Mouse (Mus musculus) neural tube, embryonic 12.5 days (tissue): ENCODE measurements at regions not wholly inside any gene's neighbourhood (a gene's known extent, or its start where the extent isn't known, plus 50 kb on each side); places are given as distances from the start of the nearest gene placed in this dataset.

Source experiments
- ATAC-seq: fragments of 200-750 bp; cut with Nextera tagmentation; 2 replicates; pipeline ENCODE4 v1.8.0; 2017; ENCODE audit warnings: low read depth, mild to moderate bottlenecking, moderate TSS enrichment, moderate library complexity; ENCODE audit not compliant: low FRiP score
- H3K27ac ChIP-seq: fragments of 300-500 bp; sonication (generic); 2 replicates; pipeline ENCODE4 v1.5.1; 2016
- H3K27me3 ChIP-seq: fragments of 300-500 bp; sonication (generic); replicated peaks from 2 replicates; pipeline ENCODE4 v1.6.1; 2016; ENCODE audit warnings: mild to moderate bottlenecking
- H3K36me3 ChIP-seq: fragments of 300-500 bp; sonication (generic); 2 replicates; pipeline ENCODE4 v1.6.1; 2016; ENCODE audit warnings: mild to moderate bottlenecking
- H3K4me1 ChIP-seq: fragments of 300-500 bp; sonication (generic); 2 replicates; pipeline ENCODE4 v1.6.1; 2016
- H3K4me2 ChIP-seq: fragments of 300-500 bp; sonication (generic); replicated peaks from 2 replicates; pipeline ENCODE4 v1.6.1; 2016; ENCODE audit warnings: mild to moderate bottlenecking
- H3K4me3 ChIP-seq: fragments of 300-500 bp; sonication (generic); 2 replicates; pipeline ENCODE4 v1.5.1; 2016
- H3K9ac ChIP-seq: fragments of 300-500 bp; sonication (generic); 2 replicates; pipeline ENCODE4 v1.6.1; 2016; ENCODE audit warnings: mild to moderate bottlenecking
- H3K9me3 ChIP-seq: fragments of 300-500 bp; sonication (generic); 2 replicates; pipeline ENCODE4 v1.6.1; 2016; ENCODE audit warnings: mild to moderate bottlenecking
- WGBS: fragments of 180-500 bp; shearing (Covaris S2); methylation state at CpG from one replicate; pipeline ENCODE4 v1.1.7; 2016; 5-methylcytosine and 5-hydroxymethylcytosine counted together

GRCm38 (mm10) chr4:40625024-40625423, 78.0 kb downstream of the Aptx start:
- H3K4me2 ChIP-seq = no peak overlapping the region
- no peak overlapping the region for H3K27ac ChIP-seq
- WGBS = 69% methylated on average over 5 of the region's 5 CpGs
- H3K9ac ChIP-seq = no peak overlapping the region
- H3K36me3 ChIP-seq = no peaks in the 10 kb centered on the region
- no peaks in the 10 kb centered on the region for H3K4me1 ChIP-seq
- no peaks in the 10 kb centered on the region for H3K27me3 ChIP-seq
- H3K4me3 ChIP-seq = no peak overlapping the region
- H3K9me3 ChIP-seq = no peaks in the 10 kb centered on the region
- no peak for ATAC-seq

GRCm38 (mm10) chr4:40625911-40626310, 77.1 kb downstream of the Aptx start:
- H3K27me3 ChIP-seq = no peaks in the 10 kb centered on the region
- H3K9ac ChIP-seq = no peak overlapping the region
- WGBS = 55% methylated on average over 6 of the region's 6 CpGs
- ATAC-seq = no peak
- no peak overlapping the region for H3K4me2 ChIP-seq
- no peaks in the 10 kb centered on the region for H3K4me1 ChIP-seq
- H3K36me3 ChIP-seq = no peaks in the 10 kb centered on the region
- H3K9me3 ChIP-seq = no peaks in the 10 kb centered on the region
- H3K4me3 ChIP-seq = no peak overlapping the region
- no peak overlapping the region for H3K27ac ChIP-seq
